Mouse (Mus musculus): ENCODE data around the gene Fhit.

DNA sequence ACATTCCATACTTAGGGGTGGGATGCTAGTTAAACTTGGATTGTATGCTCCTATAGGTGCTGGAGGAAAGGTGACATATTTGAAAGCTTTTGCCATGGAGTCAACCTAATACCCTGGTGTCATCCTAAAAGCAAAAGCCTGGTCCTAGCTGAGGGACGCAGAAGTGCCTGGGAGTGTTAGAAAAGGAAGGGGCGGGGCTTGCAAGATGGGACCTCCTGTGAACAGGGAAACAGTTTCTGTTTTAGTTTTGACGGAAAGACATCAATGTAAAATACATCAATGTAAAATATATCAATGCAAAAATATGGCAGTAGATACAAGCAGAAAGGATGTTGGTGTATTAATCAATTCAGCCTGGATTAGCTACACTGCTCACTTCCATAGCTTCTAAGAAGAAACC, 504.5 kb downstream of the Fhit start:
- no peak for TF ChIP-seq CTCF (IDR thresholded peaks at IDR 0.05; ENCODE audit: control insufficient read depth, insufficient read depth, low read length)
- no peak for TF ChIP-seq POLR2A (IDR thresholded peaks at IDR 0.05; ENCODE audit: borderline replicate concordance, control insufficient read depth, low read depth, low read length)

Data from bone marrow, adult 2 months (tissue).